Mouse (Mus musculus): ENCODE results near the gene Hs6st1. TPM values are rescaled to one million over a fixed set of nuclear protein-coding genes. Genes with fewer than 3 reads are reported as not detected.

Hs6st1 gene
- polyA plus RNA-seq, 1 experiment from 2014 or later: 13.2 TPM

- Histone ChIP-seq H3K4me3 (replicated peaks) (no peak overlapping the region), H3K4me2 (no peak overlapping the region), H3K36me3 (replicated peaks) (no peaks in the 10 kb centered on the region), H3K9ac (no peak overlapping the region), H3K9me3 (replicated peaks) (no peaks in the 10 kb centered on the region), H3K27me3 (no peaks in the 10 kb centered on the region), H3K4me1 (replicated peaks) (peaks cover 19% of the 10 kb centered on the region), H3K27ac (replicated peaks) (peak overlapping the region; percentile 7)
- WGBS (ENCODE audit: insufficient replicate concordance): 71% methylated on average over 7 of the region's 7 CpGs
- 0 out of 2 replicates have a peak, but pooled peaks have one; percentile 5 for ATAC-seq (ENCODE audit: insufficient read depth)
Measured at GRCm38 (mm10) chr1:36054967-36055357, 13.2 kb upstream of the Hs6st1 start.

GRCm38 (mm10) chr1:36059351-36059750 is 8.8 kb upstream of the Hs6st1 start:
- Histone ChIP-seq H3K4me2 (no peak overlapping the region), H3K9ac (no peak overlapping the region), H3K9me3 (replicated peaks) (no peaks in the 10 kb centered on the region), H3K4me3 (replicated peaks) (no peak overlapping the region), H3K27ac (replicated peaks) (no peak overlapping the region), H3K36me3 (replicated peaks) (no peaks in the 10 kb centered on the region), H3K27me3 (no peaks in the 10 kb centered on the region), H3K4me1 (replicated peaks) (peaks cover 37% of the 10 kb centered on the region)
- ATAC-seq (ENCODE audit: insufficient read depth): no peak
- WGBS (ENCODE audit: insufficient replicate concordance): 73% methylated on average over 6 of the region's 6 CpGs

- H3K9ac ChIP-seq: no peak overlapping the region
- no peak overlapping the region for H3K4me3 ChIP-seq (replicated peaks)
- H3K4me1 ChIP-seq (replicated peaks): peaks cover 39% of the 10 kb centered on the region
- H3K4me2 ChIP-seq: no peak overlapping the region
- H3K27me3 ChIP-seq: no peaks in the 10 kb centered on the region
- ATAC-seq (ENCODE audit: insufficient read depth): no peak
- H3K36me3 ChIP-seq (replicated peaks): no peaks in the 10 kb centered on the region
- H3K27ac ChIP-seq (replicated peaks): no peak overlapping the region
- WGBS (ENCODE audit: insufficient replicate concordance): 55% methylated on average over 13 of the region's 13 CpGs
- H3K9me3 ChIP-seq (replicated peaks): no peaks in the 10 kb centered on the region
Measured at GRCm38 (mm10) chr1:36059959-36060953, 7.9 kb upstream of the Hs6st1 start.

GRCm38 (mm10) chr1:36061211-36061915 is 6.8 kb upstream of the Hs6st1 start:
- H3K4me2 ChIP-seq: no peak overlapping the region
- H3K27ac ChIP-seq (replicated peaks): 0 out of 2 replicates have a peak overlapping the region, but pooled peaks have one; percentile 38
- no peaks in the 10 kb centered on the region for H3K27me3 ChIP-seq
- H3K4me3 ChIP-seq (replicated peaks): no peak overlapping the region
- H3K9me3 ChIP-seq (replicated peaks): no peaks in the 10 kb centered on the region
- WGBS (ENCODE audit: insufficient replicate concordance): 71% methylated on average over 11 of the region's 11 CpGs
- peaks cover 50% of the 10 kb centered on the region for H3K4me1 ChIP-seq (replicated peaks)
- H3K9ac ChIP-seq: no peak overlapping the region
- no peak for ATAC-seq (ENCODE audit: insufficient read depth)
- no peaks in the 10 kb centered on the region for H3K36me3 ChIP-seq (replicated peaks)

- 59% methylated on average over 11 of the region's 11 CpGs for WGBS (ENCODE audit: insufficient replicate concordance)
- Histone ChIP-seq H3K4me1 (replicated peaks) (peaks cover 59% of the 10 kb centered on the region), H3K9me3 (replicated peaks) (no peaks in the 10 kb centered on the region), H3K27ac (replicated peaks) (0 out of 2 replicates have a peak overlapping the region, but pooled peaks have one; percentile 38), H3K4me2 (peak overlapping the region; percentile 21; the same call in 1 of the 2 replicates), H3K4me3 (replicated peaks) (no peak overlapping the region), H3K36me3 (replicated peaks) (no peaks in the 10 kb centered on the region), H3K27me3 (no peaks in the 10 kb centered on the region), H3K9ac (no peak overlapping the region)
- peak; percentile 82 for ATAC-seq (ENCODE audit: insufficient read depth)
Measured at GRCm38 (mm10) chr1:36062088-36062805, 6.0 kb upstream of the Hs6st1 start.

- Histone ChIP-seq H3K36me3 (replicated peaks) (no peaks in the 10 kb centered on the region), H3K27ac (replicated peaks) (no peak overlapping the region), H3K4me3 (replicated peaks) (no peak overlapping the region), H3K9me3 (replicated peaks) (no peaks in the 10 kb centered on the region), H3K27me3 (no peaks in the 10 kb centered on the region), H3K9ac (no peak overlapping the region), H3K4me1 (replicated peaks) (peaks cover 67% of the 10 kb centered on the region), H3K4me2 (no peak overlapping the region)
- WGBS (ENCODE audit: insufficient replicate concordance): 69% methylated on average over 9 of the region's 9 CpGs
- ATAC-seq (ENCODE audit: insufficient read depth): no peak
Measured at GRCm38 (mm10) chr1:36062826-36063640, 5.2 kb upstream of the Hs6st1 start.

GRCm38 (mm10) chr1:36063641-36063955 is 4.6 kb upstream of the Hs6st1 start:
- peaks cover 67% of the 10 kb centered on the region for H3K4me1 ChIP-seq (replicated peaks)
- H3K4me2 ChIP-seq: no peak overlapping the region
- no peaks in the 10 kb centered on the region for H3K9me3 ChIP-seq (replicated peaks)
- no peaks in the 10 kb centered on the region for H3K27me3 ChIP-seq
- H3K9ac ChIP-seq: no peak overlapping the region
- no peak for ATAC-seq (ENCODE audit: insufficient read depth)
- H3K4me3 ChIP-seq (replicated peaks): no peak overlapping the region
- no peaks in the 10 kb centered on the region for H3K36me3 ChIP-seq (replicated peaks)
- H3K27ac ChIP-seq (replicated peaks): no peak overlapping the region
- WGBS (ENCODE audit: insufficient replicate concordance): 77% methylated on average over 2 of the region's 2 CpGs

GRCm38 (mm10) chr1:36064223-36064622 is 4.0 kb upstream of the Hs6st1 start:
- Histone ChIP-seq H3K4me3 (replicated peaks) (no peak overlapping the region), H3K4me2 (peak overlapping the region; percentile 73), H3K9me3 (replicated peaks) (no peaks in the 10 kb centered on the region), H3K9ac (0 out of 2 replicates have a peak overlapping the region, but pooled peaks have one; percentile 44), H3K36me3 (replicated peaks) (no peaks in the 10 kb centered on the region), H3K27me3 (no peaks in the 10 kb centered on the region), H3K27ac (replicated peaks) (peak overlapping the region; percentile 49; the same call in 1 of the 2 replicates), H3K4me1 (replicated peaks) (peaks cover 67% of the 10 kb centered on the region)
- 57% methylated on average over 4 of the region's 4 CpGs for WGBS (ENCODE audit: insufficient replicate concordance)
- no peak for ATAC-seq (ENCODE audit: insufficient read depth)

- H3K27ac ChIP-seq (replicated peaks): peak overlapping the region; percentile 58
- H3K4me2 ChIP-seq: peak overlapping the region; percentile 73
- peaks cover 4% of the 10 kb centered on the region for H3K36me3 ChIP-seq (replicated peaks)
- no peaks in the 10 kb centered on the region for H3K27me3 ChIP-seq
- WGBS (ENCODE audit: insufficient replicate concordance): under 1% methylated on average over 24 of the region's 24 CpGs
- peaks cover 69% of the 10 kb centered on the region for H3K4me1 ChIP-seq (replicated peaks)
- H3K9ac ChIP-seq: peak overlapping the region; percentile 52
- H3K9me3 ChIP-seq (replicated peaks): no peaks in the 10 kb centered on the region
- ATAC-seq (ENCODE audit: insufficient read depth): no peak
- peak overlapping the region; percentile 37 for H3K4me3 ChIP-seq (replicated peaks)
Measured at GRCm38 (mm10) chr1:36064861-36065760, 3.1 kb upstream of the Hs6st1 start.

All from liver, embryonic 15.5 days (tissue).